Mouse (Mus musculus) layer of hippocampus, postnatal 25 days (tissue): ENCODE data around the gene Fabp7. TPM values are rescaled to one million over a fixed set of nuclear protein-coding genes. Genes with fewer than 3 reads are reported as not detected.

Experiments
- DNase-seq, 2 experiments: peaks; one replicate each; pipeline ENCODE4 v3.0.0; 2022; ENCODE audit warnings: mixed read lengths in 2 of 2, low spot score in 1 of 2; ENCODE audit errors: extremely low spot score in 1 of 2
- total RNA-seq, 2 experiments: library from RNA; stranded (reverse); gene quantifications; 2 replicates each; pipeline ENCODE4 v1.2.3; 2021

The Fabp7 gene
- total RNA-seq, 2 experiments from 2014 or later = 109 to 116 TPM

GRCm38 (mm10) chr10:57796057-57796456, 11.4 kb downstream of the Fabp7 start:
- DNase-seq = no peak

GRCm38 (mm10) chr10:57799486-57799885, 14.8 kb downstream of the Fabp7 start:
- DNase-seq = no peak

GRCm38 (mm10) chr10:57807754-57808153, 23.1 kb downstream of the Fabp7 start:
- DNase-seq = no peak

GRCm38 (mm10) chr10:57812161-57812856, 27.6 kb downstream of the Fabp7 start:
- DNase-seq = no peak

- no peak for DNase-seq
Measured at GRCm38 (mm10) chr10:57814295-57814694, 29.6 kb downstream of the Fabp7 start.

- no peak for DNase-seq
Measured at GRCm38 (mm10) chr10:57815869-57816268, 31.2 kb downstream of the Fabp7 start.

GRCm38 (mm10) chr10:57819209-57819608, 34.5 kb downstream of the Fabp7 start:
- no peak for DNase-seq

GRCm38 (mm10) chr10:57822473-57822872, 37.8 kb downstream of the Fabp7 start:
- peak in 1 of 2 experiments; percentile 6 for DNase-seq

- no peak for DNase-seq
Measured at GRCm38 (mm10) chr10:57828649-57829048, 44.0 kb downstream of the Fabp7 start.

GRCm38 (mm10) chr10:57829621-57830020, 44.9 kb downstream of the Fabp7 start:
- DNase-seq = no peak

GRCm38 (mm10) chr10:57835094-57835493, 50.4 kb downstream of the Fabp7 start:
- DNase-seq = no peak

GRCm38 (mm10) chr10:57835982-57836381, 51.3 kb downstream of the Fabp7 start:
- no peak for DNase-seq

Other genes starting within 250 kb of the Fabp7 start
- 10 to 100 TPM in 1 of 2 experiments, 1 to 10 TPM in 1; 5.8 to 12.3 TPM for gene Pkib, start 152.9 kb upstream of the Fabp7 start, total RNA-seq
- 10 to 100 TPM; 31.1 to 32.4 TPM for gene Smpdl3a, start 9.5 kb downstream of the Fabp7 start, total RNA-seq